Mouse (Mus musculus) MEL (cell line): ENCODE measurements around the gene Ostm1. TPM values are rescaled to one million over a fixed set of nuclear protein-coding genes. Genes with fewer than 3 reads are reported as not detected.

Source experiments
- DNase-seq: peaks from one replicate; pipeline ENCODE4 v3.0.0; 2011; ENCODE audit warnings: low read depth, low spot score
- H3K27ac ChIP-seq: 2 replicates; pipeline ENCODE4 v1.5.1; 2012; ENCODE audit warnings: low read depth, mild to moderate bottlenecking, control low read depth, low read length, moderate library complexity; ENCODE audit not compliant: control insufficient read depth
- H3K27me3 ChIP-seq, 2 experiments: fragments of 150-350 bp in 1 of 2; sonication (generic) in 1 of 2; 2 replicates each; pipeline ENCODE4 v1.6.1; 2012; ENCODE audit warnings: low read length in 2 of 2, mild to moderate bottlenecking in 2 of 2, improper control_type of control experiment in 1 of 2, moderate library complexity in 1 of 2; ENCODE audit not compliant: insufficient read depth in 2 of 2, control insufficient read depth in 1 of 2
- H3K36me3 ChIP-seq, 2 experiments: 2 replicates each; pipeline ENCODE4 v1.6.1; 2012 to 2014; ENCODE audit warnings: low read length in 2 of 2, improper control_type of control experiment in 1 of 2, inconsistent platforms in 1 of 2, mild to moderate bottlenecking in 1 of 2; ENCODE audit not compliant: insufficient read depth in 2 of 2, control insufficient read depth in 1 of 2
- H3K4me1 ChIP-seq, 2 experiments: fragments of 150-350 bp in 1 of 2; sonication (generic) in 1 of 2; 2 replicates each; pipeline ENCODE4 v1.6.1; 2012; ENCODE audit warnings: low read length in 2 of 2, improper control_type of control experiment in 1 of 2, mild to moderate bottlenecking in 1 of 2; ENCODE audit not compliant: insufficient read depth in 2 of 2, control insufficient read depth in 1 of 2
- H3K4me3 ChIP-seq, 2 experiments: fragments of 150-350 bp in 1 of 2; sonication (generic) in 1 of 2; 2 replicates each; pipeline ENCODE4 v1.5.1; 2012; ENCODE audit warnings: low read depth in 2 of 2, low read length in 2 of 2, mild to moderate bottlenecking in 2 of 2, moderate library complexity in 2 of 2, control low read depth in 1 of 2, improper control_type of control experiment in 1 of 2; ENCODE audit not compliant: control insufficient read depth in 1 of 2, insufficient read depth in 1 of 2
- H3K79me2 ChIP-seq: 2 replicates; pipeline ENCODE4 v1.6.1; 2012; ENCODE audit warnings: mild to moderate bottlenecking, low read length, moderate library complexity; ENCODE audit not compliant: control insufficient read depth, poor library complexity, insufficient read depth
- H3K9ac ChIP-seq: 2 replicates; pipeline ENCODE4 v1.6.1; 2012; ENCODE audit warnings: low read depth, mild to moderate bottlenecking, control low read depth, low read length, moderate library complexity; ENCODE audit not compliant: control insufficient read depth, poor library complexity, severe bottlenecking
- H3K9me3 ChIP-seq: fragments of 150-350 bp; sonication (generic); replicated peaks from 2 replicates; pipeline ENCODE4 v1.6.1; 2012; ENCODE audit warnings: mild to moderate bottlenecking, low read length, improper control_type of control experiment, moderate library complexity; ENCODE audit not compliant: insufficient read depth
- CHD2 ChIP-seq: IDR thresholded peaks from 2 replicates; pipeline ENCODE4 v1.6.1; 2011; ENCODE audit warnings: low read length, improper control_type of control experiment
- GATA1 ChIP-seq: IDR thresholded peaks from 2 replicates; pipeline ENCODE4 v1.6.1; 2011; ENCODE audit warnings: low read depth, low read length, improper control_type of control experiment
- HCFC1 ChIP-seq: IDR thresholded peaks from 2 replicates; pipeline ENCODE4 v1.6.1; 2012; ENCODE audit warnings: low read depth, mild to moderate bottlenecking, inconsistent platforms, low read length, improper control_type of control experiment, moderate library complexity
- MAFK ChIP-seq: IDR thresholded peaks from 2 replicates; pipeline ENCODE4 v1.6.1; 2011; ENCODE audit warnings: low read depth, mild to moderate bottlenecking, low read length, improper control_type of control experiment, borderline replicate concordance
- MAX ChIP-seq: IDR thresholded peaks from 2 replicates; pipeline ENCODE4 v1.6.1; 2011; ENCODE audit warnings: low read length, improper control_type of control experiment
- MAZ ChIP-seq: IDR thresholded peaks from 2 replicates; pipeline ENCODE4 v1.6.1; 2012; ENCODE audit warnings: low read depth, mild to moderate bottlenecking, inconsistent platforms, low read length, improper control_type of control experiment
- MEF2A ChIP-seq: IDR thresholded peaks from 2 replicates; pipeline ENCODE4 v1.6.1; 2014; ENCODE audit warnings: low read depth, mild to moderate bottlenecking, inconsistent platforms, low read length, improper control_type of control experiment; ENCODE audit not compliant: poor library complexity, insufficient replicate concordance, severe bottlenecking; ENCODE audit errors: extremely low read depth
- MXI1 ChIP-seq: IDR thresholded peaks from 2 replicates; pipeline ENCODE4 v1.6.1; 2011; ENCODE audit warnings: mild to moderate bottlenecking, low read depth, low read length, improper control_type of control experiment
- MYB ChIP-seq: IDR thresholded peaks from 2 replicates; pipeline ENCODE4 v1.6.1; 2011; ENCODE audit warnings: mild to moderate bottlenecking, low read depth, low read length, improper control_type of control experiment
- POLR2A ChIP-seq, 2 experiments: IDR thresholded peaks; 2 replicates each; pipeline ENCODE4 v1.6.1; 2011 to 2012; ENCODE audit warnings: low read length in 2 of 2, mild to moderate bottlenecking in 2 of 2, control low read depth in 1 of 2, improper control_type of control experiment in 1 of 2, low read depth in 1 of 2, moderate library complexity in 1 of 2; ENCODE audit not compliant: control insufficient read depth in 1 of 2, insufficient read depth in 1 of 2, poor library complexity in 1 of 2
- POLR2AphosphoS2 ChIP-seq: IDR thresholded peaks from 2 replicates; pipeline ENCODE4 v1.6.1; 2011; ENCODE audit warnings: low read length, improper control_type of control experiment
- RAD21 ChIP-seq: IDR thresholded peaks from 2 replicates; pipeline ENCODE4 v1.6.1; 2011; ENCODE audit warnings: mild to moderate bottlenecking, low read depth, low read length, improper control_type of control experiment
- TBP ChIP-seq: IDR thresholded peaks from 2 replicates; pipeline ENCODE4 v1.8.0; 2011; ENCODE audit warnings: low read depth, low read length, improper control_type of control experiment
- TCF12 ChIP-seq: IDR thresholded peaks from 2 replicates; pipeline ENCODE4 v1.6.1; 2014; ENCODE audit warnings: low read depth, mild to moderate bottlenecking, inconsistent platforms, low read length, improper control_type of control experiment, moderate library complexity
- UBTF ChIP-seq: IDR thresholded peaks from 2 replicates; pipeline ENCODE4 v1.6.1; 2012; ENCODE audit warnings: low read depth, mild to moderate bottlenecking, inconsistent platforms, low read length, improper control_type of control experiment, moderate library complexity, borderline replicate concordance; ENCODE audit not compliant: insufficient read depth
- USF1 ChIP-seq: IDR thresholded peaks from 2 replicates; pipeline ENCODE4 v1.6.1; 2014; ENCODE audit warnings: low read depth, mild to moderate bottlenecking, inconsistent platforms, low read length, improper control_type of control experiment, moderate library complexity
- ZC3H11A ChIP-seq: IDR thresholded peaks from 2 replicates; pipeline ENCODE4 v1.6.1; 2012; ENCODE audit warnings: low read depth, mild to moderate bottlenecking, inconsistent platforms, low read length, improper control_type of control experiment
- polyA plus RNA-seq, 2 experiments: library from polyadenylated mRNA; stranded (reverse) in 1 of 2; unstranded in 1 of 2; fragments of >175 nt in 1 of 2; fragments of >200 nt in 1 of 2; gene quantifications; 2 replicates each; pipeline versions ENCODE4 v1.2.1 to v1.2.4; 2012; ENCODE audit warnings: low replicate concordance in 2 of 2, low read depth in 1 of 2; ENCODE audit not compliant: insufficient read length in 2 of 2, insufficient read depth in 1 of 2, missing spikeins in 1 of 2
- total RNA-seq: library from RNA; depleted of rRNA; stranded (reverse); fragments of 300-350 nt; gene quantifications from 2 replicates; pipeline ENCODE4 v1.2.3, GENCODE M21; 2012

Gene Ostm1
- total and polyA plus RNA-seq, 3 experiments, result 13.9 to 17.5 TPM; not detected in 1

DNA sequence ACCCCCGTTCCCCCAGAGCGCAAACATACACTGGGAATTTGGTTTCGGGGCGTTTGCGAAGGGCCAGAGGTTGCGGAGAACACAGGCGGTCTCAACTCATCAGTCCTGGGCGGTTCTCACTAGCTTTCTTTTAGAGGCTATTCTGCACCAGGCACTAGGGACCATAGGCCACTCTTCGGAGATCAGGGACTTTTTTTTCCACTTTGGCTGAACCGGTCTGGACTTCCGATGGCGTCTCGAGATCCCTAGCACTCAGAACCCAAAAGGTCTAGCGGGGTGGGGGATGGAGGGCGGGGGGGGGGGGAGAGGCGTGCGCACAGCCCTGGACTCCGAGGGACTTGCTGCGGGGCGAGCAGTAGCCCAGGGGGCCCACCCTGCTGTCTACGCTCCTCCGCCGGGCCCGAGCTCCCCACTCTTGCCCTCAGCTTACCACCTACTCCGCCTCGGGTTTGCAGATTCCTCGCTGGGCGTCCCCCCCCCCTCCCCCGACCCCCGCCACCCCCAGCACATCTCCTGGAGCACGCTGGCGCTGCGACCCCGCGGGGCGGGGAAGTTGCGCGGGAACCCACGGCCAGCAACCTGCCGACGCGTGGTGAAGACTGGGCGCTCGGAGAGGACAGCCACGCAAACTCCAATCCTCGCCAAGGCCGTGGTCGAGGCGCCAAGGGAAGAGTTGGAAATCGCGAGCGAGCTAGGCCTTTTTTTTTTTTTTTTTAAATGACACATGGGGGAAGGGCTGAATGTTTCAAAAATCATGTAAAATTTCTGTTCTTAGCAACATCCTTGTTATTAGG, 52.1 kb downstream of the Ostm1 start:
- Histone ChIP-seq H3K36me3 (no peaks in the 10 kb centered on the region), H3K27ac (no peak overlapping the region), H3K79me2 (no peaks in the 10 kb centered on the region), H3K9me3 (no peaks in the 10 kb centered on the region), H3K4me3 (no peak overlapping the region), H3K27me3 (no peaks in the 10 kb centered on the region; a peak in 1 of 4 replicates), H3K4me1 (peaks cover 0 to 2% of the 10 kb centered on the region in 2 experiments; a peak in 1 of 4 replicates), H3K9ac (no peak overlapping the region)
- TF ChIP-seq CHD2 (no peak), RAD21 (no peak), TCF12 (no peak)
- no peak for DNase-seq

DNA sequence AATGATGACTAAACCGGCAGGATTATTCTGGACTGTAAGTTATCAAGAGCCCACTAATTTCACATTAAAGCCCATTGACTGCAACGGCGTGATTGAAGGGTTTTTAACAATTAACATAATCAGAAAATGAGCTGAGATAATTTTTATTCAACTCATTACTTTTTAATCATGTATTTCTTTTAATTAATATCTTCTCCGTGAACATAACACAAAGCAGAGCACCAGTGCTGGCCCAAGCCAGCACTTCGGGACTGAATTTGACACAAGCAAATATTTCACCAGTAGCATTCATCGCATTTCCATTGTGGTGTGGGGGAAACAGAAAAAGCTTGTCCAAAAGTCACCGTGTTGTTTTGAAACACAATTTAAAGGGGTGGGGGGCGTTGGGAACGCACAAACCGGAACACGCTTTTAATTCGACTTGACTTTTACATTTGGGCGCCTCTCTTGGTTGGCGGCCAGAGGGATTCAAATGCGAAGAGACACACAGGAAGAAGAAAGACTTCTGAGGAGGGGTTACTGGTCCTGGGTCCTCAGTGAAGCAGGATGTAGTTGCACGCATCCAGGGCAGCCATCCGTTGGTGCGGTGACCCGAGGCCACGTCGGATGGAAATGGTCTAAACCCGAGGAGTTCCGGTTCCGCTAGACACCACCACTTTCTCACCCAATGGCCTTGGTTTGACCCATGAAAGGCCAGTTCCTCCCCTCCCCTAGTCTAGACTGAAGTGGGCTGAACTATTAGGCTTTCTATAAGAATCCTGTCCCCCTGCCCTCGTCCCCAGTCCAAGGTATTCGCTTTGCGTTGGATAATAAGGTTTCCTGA, 52.9 kb downstream of the Ostm1 start:
- Histone ChIP-seq H3K36me3 (no peaks in the 10 kb centered on the region), H3K79me2 (no peaks in the 10 kb centered on the region), H3K27ac (no peak overlapping the region), H3K4me1 (peaks cover 0 to 2% of the 10 kb centered on the region in 2 experiments; a peak in 1 of 4 replicates), H3K9ac (no peak overlapping the region), H3K27me3 (no peaks in the 10 kb centered on the region), H3K4me3 (no peak overlapping the region), H3K9me3 (no peaks in the 10 kb centered on the region)
- TF ChIP-seq HCFC1, result no peak
- no peak for TF ChIP-seq RAD21
- TF ChIP-seq USF1, result no peak
- TF ChIP-seq POLR2A (IDR thresholded peaks at IDR 0.05; ENCODE audit: control insufficient read depth in 1 of 2, insufficient read depth in 1 of 2, low read depth in 1 of 2, low read length in 2 of 2, poor library complexity in 1 of 2), result no peak
- no peak for TF ChIP-seq POLR2AphosphoS2
- no peak for TF ChIP-seq MAX
- TF ChIP-seq MEF2A, result no peak
- no peak for TF ChIP-seq UBTF
- TF ChIP-seq MAZ, result no peak
- no peak for TF ChIP-seq MYB
- no peak for TF ChIP-seq TBP
- TF ChIP-seq MAFK, result no peak
- no peak for TF ChIP-seq ZC3H11A
- TF ChIP-seq MXI1, result no peak
- TF ChIP-seq GATA1, result no peak
- DNase-seq, result no peak
